Mouse (Mus musculus): ENCODE measurements at regions not wholly inside any gene's neighbourhood (a gene's known extent, or its start where the extent isn't known, plus 50 kb on each side); places are given as distances from the start of the nearest gene placed in this dataset.
"Not testable (repeated sequence)": the region's sequence is repeated elsewhere in the genome, so short reads cannot be mapped to it uniquely, and the experiment has no call there.

DNA sequence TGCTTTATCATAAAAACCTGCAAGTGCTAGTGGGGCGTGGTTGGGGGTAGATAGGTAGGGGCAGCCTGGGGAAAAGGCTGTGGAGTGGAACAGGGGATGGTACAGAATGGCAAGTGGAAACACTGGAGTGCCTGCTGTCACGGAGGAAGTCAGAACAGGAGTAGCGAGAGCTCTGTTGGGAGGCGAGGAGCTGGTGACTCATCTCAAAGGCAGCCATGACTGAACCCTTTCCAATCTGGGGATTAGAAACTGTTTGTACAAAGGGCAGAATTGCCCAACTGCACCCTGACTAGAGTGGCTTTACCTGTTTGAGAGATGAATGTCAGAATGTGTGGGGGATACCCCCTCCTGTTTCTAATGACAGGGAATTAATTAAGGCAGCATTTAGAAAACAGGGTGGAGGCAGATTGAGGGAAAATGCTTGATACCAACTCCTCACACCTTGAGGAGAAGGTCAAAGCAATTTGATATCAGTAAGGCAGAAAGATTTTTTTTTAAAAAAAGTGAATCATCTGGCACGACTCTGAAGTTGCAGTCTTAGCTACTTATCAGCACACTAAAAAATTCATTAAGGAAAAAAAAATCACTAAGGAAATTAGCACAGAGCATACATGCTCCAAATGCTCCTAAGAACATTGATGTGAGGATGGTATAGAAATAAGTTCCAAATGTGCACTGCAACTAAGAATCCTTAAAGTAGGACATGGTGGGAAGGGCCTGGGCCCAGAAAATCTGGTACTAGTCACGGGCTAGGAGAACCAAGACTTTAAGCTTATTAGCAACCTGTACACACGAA, 54.7 kb upstream of the Usp25 start:
- TF ChIP-seq CTCF (IDR thresholded peaks at IDR 0.05), result no peak
- Histone ChIP-seq H3K4me3 (no peak overlapping the region), H3K27ac (0 out of 2 replicates have a peak overlapping the region, but pooled peaks have one; percentile 1)
- intact Hi-C loops (cut with DNase I), result loop anchor here (5.0 kb wide), 1 partner anchor 119 kb away; no protein-coding TSS in a partner anchor
- DNase-seq, result peak; percentile 17

DNA sequence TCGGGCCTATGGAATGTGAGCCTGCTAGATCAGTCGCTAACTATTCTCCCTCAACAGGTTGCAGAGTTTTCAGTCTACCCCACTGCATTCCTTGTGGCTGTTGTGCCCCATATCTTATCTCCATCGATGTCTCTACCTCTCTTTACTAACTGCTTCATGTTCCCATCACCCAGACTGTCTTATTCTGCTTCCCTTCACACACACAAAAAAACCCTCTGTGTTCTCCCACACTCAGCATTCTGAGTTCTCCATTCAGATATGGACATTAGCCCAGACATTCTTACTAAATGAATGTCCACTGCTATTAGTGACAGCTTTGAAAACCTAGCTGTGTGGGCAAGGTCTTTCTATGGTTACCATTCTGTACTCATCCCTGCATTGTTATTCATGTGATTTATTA, 56.0 kb upstream of the Usp25 start:
- no peak overlapping the region for H3K4me3 ChIP-seq
- H3K27ac ChIP-seq, result peak overlapping the region; percentile 24; the same call in 1 of the 2 replicates
- intact Hi-C loops (cut with DNase I), result loop anchor here (5.0 kb wide), 1 partner anchor 120 kb away; no protein-coding TSS in a partner anchor
- no peak for TF ChIP-seq CTCF (IDR thresholded peaks at IDR 0.05)
- no peak for DNase-seq

GRCm38 (mm10) chr16:76957090-76957489, 56.4 kb upstream of the Usp25 start:
- intact Hi-C loops (cut with DNase I), result loop anchor here (5.0 kb wide), 1 partner anchor 120 kb away; no protein-coding TSS in a partner anchor
- no peak for DNase-seq
- TF ChIP-seq CTCF (IDR thresholded peaks at IDR 0.05), result no peak
- H3K4me3 ChIP-seq, result no peak overlapping the region
- H3K27ac ChIP-seq, result no peak overlapping the region

DNA sequence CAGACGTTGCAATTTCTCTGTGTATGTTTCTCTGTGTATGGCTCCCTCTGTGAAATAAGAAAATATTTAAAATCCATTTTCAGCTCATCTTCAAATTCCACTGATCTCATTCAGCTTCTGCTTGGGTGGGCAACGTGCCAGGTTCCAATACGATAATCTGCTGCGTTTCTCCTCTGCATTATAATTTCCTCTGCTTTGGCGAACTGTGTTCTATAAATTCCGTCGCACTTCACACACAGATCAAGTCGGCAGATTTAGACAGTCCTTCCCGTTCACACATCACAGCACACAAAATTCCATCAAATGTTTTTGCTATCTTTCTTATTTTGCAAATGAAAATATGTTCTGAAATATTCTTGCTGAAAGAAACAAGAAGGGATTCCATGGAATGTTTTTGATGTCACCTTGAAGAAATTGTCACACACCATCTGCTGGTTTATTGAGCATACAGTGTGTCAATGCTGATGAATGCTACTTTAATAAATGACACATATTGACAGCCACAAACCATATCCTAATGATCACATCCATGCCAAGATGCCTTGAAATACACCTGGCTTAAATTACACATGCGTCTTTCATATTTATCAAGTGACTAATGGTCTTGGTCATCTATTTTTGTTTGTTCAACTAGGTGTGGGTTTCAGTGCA, 62.5 kb upstream of the Usp25 start:
- H3K27ac ChIP-seq, result no peak overlapping the region
- DNase-seq, result no peak
- no peak for TF ChIP-seq CTCF (IDR thresholded peaks at IDR 0.05)
- intact Hi-C loops (cut with DNase I), result no loop called here
- H3K4me3 ChIP-seq, result no peak overlapping the region

GRCm38 (mm10) chr16:76947011-76947410, 66.5 kb upstream of the Usp25 start:
- no peak for TF ChIP-seq CTCF (IDR thresholded peaks at IDR 0.05)
- H3K27ac ChIP-seq, result no peak overlapping the region
- no peak overlapping the region for H3K4me3 ChIP-seq
- DNase-seq, result no peak
- intact Hi-C loops (cut with DNase I), result loop anchor here (1.0 kb wide), 1 partner anchor 8 kb away; no protein-coding TSS in a partner anchor

DNA sequence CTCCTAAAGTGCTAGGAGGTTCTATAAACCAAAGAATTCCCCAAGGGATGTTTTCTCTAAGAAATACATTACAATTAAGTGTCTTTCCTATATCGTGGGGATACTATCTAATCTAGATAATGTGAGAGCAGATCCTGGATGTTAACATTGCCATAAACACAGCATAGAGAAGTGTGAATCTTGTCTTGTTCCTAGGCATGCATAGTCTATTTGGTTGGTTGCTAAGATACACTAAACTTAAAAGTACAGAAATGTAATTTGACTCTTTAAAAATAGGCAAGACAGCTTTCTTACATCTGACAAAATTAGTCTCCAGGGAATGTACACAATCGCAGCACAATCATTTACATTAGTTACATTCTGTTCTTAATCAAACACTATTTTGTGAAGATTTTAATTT, 75.4 kb upstream of the Usp25 start:
- Histone ChIP-seq H3K27ac (no peak overlapping the region), H3K4me3 (no peak overlapping the region)
- TF ChIP-seq CTCF (IDR thresholded peaks at IDR 0.05), result no peak
- DNase-seq, result no peak
- intact Hi-C loops (cut with DNase I), result no loop called here

GRCm38 (mm10) chr16:76927901-76928300, 85.6 kb upstream of the Usp25 start:
- intact Hi-C loops (cut with DNase I), result no loop called here

GRCm38 (mm10) chr16:76920137-76920536, 93.4 kb upstream of the Usp25 start:
- intact Hi-C loops (cut with DNase I), result not testable (repeated sequence)

More at GRCm38 (mm10) chr16:76927901-76928300, 85.6 kb upstream of the Usp25 start:
- Histone ChIP-seq H3K4me3 (no peak overlapping the region), H3K27ac (no peak overlapping the region)
- no peak for TF ChIP-seq CTCF (IDR thresholded peaks at IDR 0.05)
- DNase-seq, result no peak

GRCm38 (mm10) chr16:76918598-76918997, 94.9 kb upstream of the Usp25 start:
- DNase-seq, result no peak
- no peak for TF ChIP-seq CTCF (IDR thresholded peaks at IDR 0.05)
- intact Hi-C loops (cut with DNase I), result no loop called here
- H3K4me3 ChIP-seq, result no peak overlapping the region
- no peak overlapping the region for H3K27ac ChIP-seq

More at GRCm38 (mm10) chr16:76920137-76920536, 93.4 kb upstream of the Usp25 start:
- not testable (repeated sequence) for H3K4me3 ChIP-seq, H3K27ac ChIP-seq, DNase-seq

GRCm38 (mm10) chr16:76914311-76914710, 99.2 kb upstream of the Usp25 start:
- intact Hi-C loops (cut with DNase I), result no loop called here
- Histone ChIP-seq H3K27ac (no peak overlapping the region), H3K4me3 (no peak overlapping the region)
- DNase-seq, result no peak
- no peak for TF ChIP-seq CTCF (IDR thresholded peaks at IDR 0.05)

GRCm38 (mm10) chr16:76905205-76905996, 108.1 kb upstream of the Usp25 start:
- no peak overlapping the region for H3K4me3 ChIP-seq
- intact Hi-C loops (cut with DNase I), result no loop called here
- no peak for DNase-seq
- H3K27ac ChIP-seq, result peak overlapping the region; percentile 64
- no peak for TF ChIP-seq CTCF (IDR thresholded peaks at IDR 0.05)

- DNase-seq, result no peak
Observed at GRCm38 (mm10) chr16:76899083-76899482, 114.4 kb upstream of the Usp25 start.

More at GRCm38 (mm10) chr16:76899083-76899482, 114.4 kb upstream of the Usp25 start:
- peak; percentile 79 for TF ChIP-seq CTCF (IDR thresholded peaks at IDR 0.05)
- no peak overlapping the region for H3K27ac ChIP-seq
- intact Hi-C loops (cut with DNase I), result loop anchor here (2.0 to 10.0 kb wide), 2 partner anchors 1124 to 1202 kb away; no protein-coding TSS in a partner anchor
- H3K4me3 ChIP-seq, result peak overlapping the region; percentile 25

Data from gastrocnemius, adult 2 months (tissue).